8 mouse cellular contexts compared by ENCODE assay signal in genomic region chr10:117375841-117376579, GRCm38 (mm10). TPM values are rescaled to one million over a fixed set of nuclear protein-coding genes. Genes with fewer than 3 reads are reported as not detected.
DNase-seq lines count a peak whose midpoint lies in the region; ATAC-seq and TF ChIP-seq lines count a peak whose summit lies in the region.

No protein-coding gene starts in this region.

- TF ChIP-seq CTCF in small intestine, adult 2 months (IDR thresholded peaks at IDR 0.05; ENCODE audit: extremely low read depth, insufficient read length, insufficient replicate concordance, low read depth, low read length): no peak

- peak; percentile 60 for ATAC-seq in limb, embryonic 12.5 days (ENCODE audit: insufficient number of reproducible peaks, insufficient read depth, low FRiP score, low TSS enrichment, low read depth)
- ATAC-seq in midbrain, embryonic 12.5 days (ENCODE audit: low FRiP score, low read depth): peak; percentile 42

- H3K9ac ChIP-seq in limb, embryonic 12.5 days (replicated peaks): peak overlapping the region; percentile 100
- peak overlapping the region; percentile 100 for H3K9ac ChIP-seq in midbrain, embryonic 12.5 days (replicated peaks)

- no peaks in the 10 kb centered on the region for H3K27me3 ChIP-seq in limb, embryonic 12.5 days
- no peaks in the 10 kb centered on the region for H3K27me3 ChIP-seq in midbrain, embryonic 12.5 days
- no peaks in the 10 kb centered on the region for H3K27me3 ChIP-seq in small intestine, adult 2 months (ENCODE audit: control insufficient read depth, insufficient read depth, low read length)

- under 1% methylated on average over 59 of the region's 74 CpGs for WGBS in limb, embryonic 12.5 days
- WGBS in midbrain, embryonic 12.5 days: under 1% methylated on average over 72 of the region's 74 CpGs
- under 1% methylated on average over 74 of the region's 74 CpGs for whole genome bisulfite sequencing in small intestine, adult 2 months

- H3K4me1 ChIP-seq in limb, embryonic 12.5 days (replicated peaks): peaks cover 4% of the 10 kb centered on the region; the same call in 1 of the 2 replicates
- H3K4me1 ChIP-seq in midbrain, embryonic 12.5 days: peaks cover 14% of the 10 kb centered on the region
- peaks cover 2% of the 10 kb centered on the region; the same call in 1 of the 2 replicates for H3K4me1 ChIP-seq in small intestine, adult 2 months (ENCODE audit: control insufficient read depth, insufficient read depth, insufficient read length, low read length)

- peak overlapping the region; percentile 68 for H3K4me2 ChIP-seq in limb, embryonic 12.5 days
- peak overlapping the region; percentile 68 for H3K4me2 ChIP-seq in midbrain, embryonic 12.5 days (replicated peaks)

- H3K27ac ChIP-seq in limb, embryonic 12.5 days: peak overlapping the region; percentile 96
- peak overlapping the region; percentile 94 for H3K27ac ChIP-seq in midbrain, embryonic 12.5 days (replicated peaks)
- peak overlapping the region; percentile 58 for H3K27ac ChIP-seq in small intestine, adult 2 months (ENCODE audit: insufficient read depth, low read depth, low read length)

- DNase-seq in urinary bladder, adult 18-20 months (ENCODE audit: low spot score in 2 of 2): peak; percentile 22 to 67
- DNase-seq in urinary bladder, postnatal 10 days (ENCODE audit: low spot score): no peak
- DNase-seq in embryo, embryonic 9.5 days (ENCODE audit: extremely low spot score): peak; percentile 63
- peak; percentile 95 for DNase-seq in heart, adult 11 months
- DNase-seq in kidney, adult 11 months: peak; percentile 46

- no peaks in the 10 kb centered on the region; the same call in 1 of the 2 replicates for H3K36me3 ChIP-seq in limb, embryonic 12.5 days
- no peaks in the 10 kb centered on the region for H3K36me3 ChIP-seq in midbrain, embryonic 12.5 days
- H3K36me3 ChIP-seq in small intestine, adult 2 months (ENCODE audit: control insufficient read depth, insufficient read depth, low read length): no peaks in the 10 kb centered on the region

- TF ChIP-seq POLR2A in small intestine, adult 2 months (IDR thresholded peaks at IDR 0.05; ENCODE audit: low read depth, low read length): no peak

- H3K4me3 ChIP-seq in limb, embryonic 12.5 days (replicated peaks): peak overlapping the region; percentile 97
- H3K4me3 ChIP-seq in midbrain, embryonic 12.5 days: peak overlapping the region; percentile 99
- H3K4me3 ChIP-seq in small intestine, adult 2 months (ENCODE audit: low read depth, low read length): peak overlapping the region; percentile 80

- H3K9me3 ChIP-seq in limb, embryonic 12.5 days: no peaks in the 10 kb centered on the region
- H3K9me3 ChIP-seq in midbrain, embryonic 12.5 days: no peaks in the 10 kb centered on the region

RNA-seq across cellular contexts. Expression of gene Cpsf6, which starts 3.8 kb away (rescaled TPM):
- polyA plus RNA-seq in limb, embryonic 12.5 days (2016; fragmentation: Nextera tagmentation; extraction: Ambion mirVana): 231 and 234 TPM in 2 replicates
- 265 and 279 TPM in 2 replicates for polyA plus RNA-seq in midbrain, embryonic 12.5 days (2016; fragmentation: Nextera tagmentation; extraction: Ambion mirVana)
- 22.6 and 36.6 TPM in 2 replicates for polyA plus RNA-seq in small intestine, adult 2 months (2012; rRNA removed)
